Mouse (Mus musculus): Measurements from ENCODE around the gene Ctsll3. TPM values are rescaled to one million over a fixed set of nuclear protein-coding genes. Genes with fewer than 3 reads are reported as not detected.

The Ctsll3 gene
- polyA plus RNA-seq, 1 experiment, result not detected

DNA sequence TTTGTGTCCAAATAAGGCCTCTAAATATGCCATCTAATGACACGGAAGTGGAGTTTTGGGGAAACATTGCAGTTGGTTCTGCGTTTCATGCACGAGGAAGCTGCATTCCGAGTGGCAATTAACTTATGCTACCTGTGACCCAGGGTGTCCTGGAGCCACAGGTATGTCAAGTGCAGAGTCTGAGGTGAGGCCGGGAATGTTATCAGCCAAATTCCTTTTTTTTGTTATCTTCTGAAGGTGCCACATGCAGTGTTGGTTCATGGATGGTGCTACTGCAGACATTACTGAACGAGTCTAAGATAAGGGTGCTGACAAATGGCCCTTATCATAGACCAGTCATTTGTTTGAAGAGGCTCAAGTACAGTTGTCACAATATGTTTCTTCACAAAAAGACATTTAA lies 10.1 kb upstream of the Ctsll3 start:
- Histone ChIP-seq H3K4me1 (peaks cover 70% of the 10 kb centered on the region), H3K4me3 (replicated peaks) (no peak overlapping the region), H3K9me3 (no peaks in the 10 kb centered on the region), H3K27me3 (replicated peaks) (no peaks in the 10 kb centered on the region), H3K36me3 (replicated peaks; ENCODE audit: low read length) (no peaks in the 10 kb centered on the region)
- TF ChIP-seq GATA1 (IDR thresholded peaks at IDR 0.05; ENCODE audit: borderline replicate concordance, low read length) (no peak), FLI1 (IDR thresholded peaks at IDR 0.05; ENCODE audit: low read length) (no peak)

- Histone ChIP-seq H3K4me1 (peaks cover 46% of the 10 kb centered on the region), H3K4me3 (replicated peaks) (no peak overlapping the region), H3K36me3 (replicated peaks; ENCODE audit: low read length) (no peaks in the 10 kb centered on the region), H3K27me3 (replicated peaks) (no peaks in the 10 kb centered on the region), H3K9me3 (no peaks in the 10 kb centered on the region)
- TF ChIP-seq GATA1 (IDR thresholded peaks at IDR 0.05; ENCODE audit: borderline replicate concordance, low read length), result no peak
Observed at GRCm38 (mm10) chr13:60809690-60810089, 7.0 kb upstream of the Ctsll3 start.

GRCm38 (mm10) chr13:60789466-60789865 lies 13.2 kb downstream of the Ctsll3 start:
- TF ChIP-seq FLI1 (IDR thresholded peaks at IDR 0.05; ENCODE audit: low read length) (no peak), GATA1 (IDR thresholded peaks at IDR 0.05; ENCODE audit: borderline replicate concordance, low read length) (no peak)
- peaks cover 8% of the 10 kb centered on the region for H3K4me1 ChIP-seq
- H3K4me3 ChIP-seq (replicated peaks), result no peak overlapping the region
- no peaks in the 10 kb centered on the region for H3K36me3 ChIP-seq (replicated peaks; ENCODE audit: low read length)
- peaks cover 4% of the 10 kb centered on the region for H3K27me3 ChIP-seq (replicated peaks)
- H3K9me3 ChIP-seq, result no peaks in the 10 kb centered on the region

- no peaks in the 10 kb centered on the region for H3K27me3 ChIP-seq (replicated peaks)
- peaks cover 14% of the 10 kb centered on the region for H3K4me1 ChIP-seq
- no peak within 1 kb of the TSS for H3K4me3 ChIP-seq (replicated peaks)
- H3K9me3 ChIP-seq, result no peaks in the 10 kb centered on the region
- H3K36me3 ChIP-seq (replicated peaks; ENCODE audit: low read length), result no peaks in the 10 kb centered on the region
- TF ChIP-seq FLI1 (IDR thresholded peaks at IDR 0.05; ENCODE audit: low read length) (no peak), GATA1 (IDR thresholded peaks at IDR 0.05; ENCODE audit: borderline replicate concordance, low read length) (no peak)
Observed at GRCm38 (mm10) chr13:60786264-60786663, 16.4 kb downstream of the Ctsll3 start, which contains the start of gene BC051665. BC051665 (minus strand) TSS chr13:60786364.

GRCm38 (mm10) chr13:60783301-60783700 lies 19.3 kb downstream of the Ctsll3 start:
- Histone ChIP-seq H3K9me3 (no peaks in the 10 kb centered on the region), H3K36me3 (replicated peaks; ENCODE audit: low read length) (no peaks in the 10 kb centered on the region), H3K27me3 (replicated peaks) (no peaks in the 10 kb centered on the region), H3K4me1 (peaks cover 14% of the 10 kb centered on the region), H3K4me3 (replicated peaks) (no peak overlapping the region)
- TF ChIP-seq GATA1 (IDR thresholded peaks at IDR 0.05; ENCODE audit: borderline replicate concordance, low read length) (no peak), FLI1 (IDR thresholded peaks at IDR 0.05; ENCODE audit: low read length) (no peak)

DNA sequence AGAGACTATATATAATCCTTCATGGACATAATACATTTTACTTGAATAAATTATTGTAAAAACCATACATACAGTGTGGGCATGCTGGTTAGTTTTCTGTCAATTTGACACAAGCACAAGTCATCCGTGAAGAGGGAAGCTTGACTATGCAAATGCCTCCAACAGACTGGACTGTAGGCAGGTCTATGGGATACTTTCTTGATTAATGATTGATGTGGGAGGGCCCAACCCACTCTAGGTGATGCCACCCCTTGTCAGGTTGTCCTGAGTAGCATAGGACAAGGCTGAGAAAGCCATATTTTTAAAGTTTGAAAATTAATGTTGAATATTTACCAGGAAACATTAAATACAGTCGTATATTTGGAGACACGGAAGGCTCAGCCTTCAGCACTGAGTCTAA lies 22.1 kb downstream of the Ctsll3 start:
- no peak for TF ChIP-seq FLI1 (IDR thresholded peaks at IDR 0.05; ENCODE audit: low read length)
- TF ChIP-seq GATA1 (IDR thresholded peaks at IDR 0.05; ENCODE audit: borderline replicate concordance, low read length), result no peak
- H3K27me3 ChIP-seq (replicated peaks), result peaks cover 2% of the 10 kb centered on the region
- no peaks in the 10 kb centered on the region for H3K36me3 ChIP-seq (replicated peaks; ENCODE audit: low read length)
- H3K4me3 ChIP-seq (replicated peaks), result no peak overlapping the region
- no peaks in the 10 kb centered on the region for H3K9me3 ChIP-seq
- H3K4me1 ChIP-seq, result peaks cover 20% of the 10 kb centered on the region

- Histone ChIP-seq H3K36me3 (replicated peaks; ENCODE audit: low read length) (peaks cover 74% of the 10 kb centered on the region), H3K4me3 (replicated peaks) (no peak overlapping the region), H3K4me1 (peaks cover 12% of the 10 kb centered on the region), H3K27me3 (replicated peaks) (no peaks in the 10 kb centered on the region), H3K9me3 (peaks cover 12% of the 10 kb centered on the region)
- TF ChIP-seq FLI1 (IDR thresholded peaks at IDR 0.05; ENCODE audit: low read length), result no peak
- TF ChIP-seq GATA1 (IDR thresholded peaks at IDR 0.05; ENCODE audit: borderline replicate concordance, low read length), result no peak
Observed at GRCm38 (mm10) chr13:60761161-60761560, 41.5 kb downstream of the Ctsll3 start.

GRCm38 (mm10) chr13:60760392-60760791 lies 42.3 kb downstream of the Ctsll3 start:
- H3K9me3 ChIP-seq, result peaks cover 12% of the 10 kb centered on the region
- TF ChIP-seq GATA1 (IDR thresholded peaks at IDR 0.05; ENCODE audit: borderline replicate concordance, low read length) (no peak), FLI1 (IDR thresholded peaks at IDR 0.05; ENCODE audit: low read length) (no peak)
- H3K4me1 ChIP-seq, result peaks cover 12% of the 10 kb centered on the region
- no peaks in the 10 kb centered on the region for H3K27me3 ChIP-seq (replicated peaks)
- H3K36me3 ChIP-seq (replicated peaks; ENCODE audit: low read length), result peaks cover 82% of the 10 kb centered on the region
- H3K4me3 ChIP-seq (replicated peaks), result no peak overlapping the region

DNA sequence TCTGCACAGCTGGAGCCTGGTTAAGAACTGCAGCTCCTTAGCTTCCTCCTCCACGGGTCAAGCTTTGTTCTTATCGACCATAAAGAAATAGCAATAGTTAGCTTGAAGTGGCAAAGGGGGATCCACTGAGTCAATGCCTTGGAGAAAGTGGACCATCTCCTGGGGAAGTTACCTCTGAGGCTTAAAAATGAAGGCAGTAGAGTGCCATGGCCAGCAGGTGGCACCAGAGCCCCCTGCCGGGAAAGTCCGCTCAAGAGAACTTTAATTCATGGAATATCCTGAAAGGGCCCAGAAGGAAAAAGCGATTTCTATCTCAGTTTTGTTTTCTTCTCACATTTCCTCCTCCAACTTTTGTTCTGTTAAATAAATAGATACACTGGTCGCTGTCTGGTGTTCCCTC lies 43.5 kb downstream of the Ctsll3 start:
- peaks cover 12% of the 10 kb centered on the region for H3K9me3 ChIP-seq

DNA sequence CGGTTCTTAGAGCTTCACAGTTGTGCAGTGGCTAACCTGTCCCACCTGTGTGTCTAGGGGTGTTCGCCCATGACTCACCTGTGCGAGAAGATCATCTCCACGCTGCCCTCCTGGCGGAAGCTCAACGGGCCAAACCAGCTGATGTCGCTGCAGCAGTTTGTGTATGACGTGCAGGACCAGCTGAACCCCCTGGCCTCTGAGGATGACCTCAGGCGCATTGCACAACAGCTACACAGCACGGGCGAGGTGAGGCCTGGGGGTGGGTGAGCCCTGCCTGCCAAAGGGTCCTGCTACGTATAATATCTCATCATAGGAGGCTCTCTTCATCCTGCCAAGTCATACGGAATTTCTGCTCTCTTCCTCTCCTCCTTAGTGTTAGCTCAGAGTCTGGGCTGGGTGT lies 45.4 kb downstream of the Ctsll3 start:
- no peak for TF ChIP-seq GATA1 (IDR thresholded peaks at IDR 0.05; ENCODE audit: borderline replicate concordance, low read length)
- TF ChIP-seq FLI1 (IDR thresholded peaks at IDR 0.05; ENCODE audit: low read length), result no peak

More for the DNA sequence above, 43.5 kb downstream of the Ctsll3 start:
- H3K27me3 ChIP-seq (replicated peaks), result no peaks in the 10 kb centered on the region
- H3K4me3 ChIP-seq (replicated peaks), result no peak overlapping the region
- no peak for TF ChIP-seq FLI1 (IDR thresholded peaks at IDR 0.05; ENCODE audit: low read length)
- TF ChIP-seq GATA1 (IDR thresholded peaks at IDR 0.05; ENCODE audit: borderline replicate concordance, low read length), result no peak
- peaks cover 12% of the 10 kb centered on the region for H3K4me1 ChIP-seq
- peaks cover 93% of the 10 kb centered on the region for H3K36me3 ChIP-seq (replicated peaks; ENCODE audit: low read length)

DNA sequence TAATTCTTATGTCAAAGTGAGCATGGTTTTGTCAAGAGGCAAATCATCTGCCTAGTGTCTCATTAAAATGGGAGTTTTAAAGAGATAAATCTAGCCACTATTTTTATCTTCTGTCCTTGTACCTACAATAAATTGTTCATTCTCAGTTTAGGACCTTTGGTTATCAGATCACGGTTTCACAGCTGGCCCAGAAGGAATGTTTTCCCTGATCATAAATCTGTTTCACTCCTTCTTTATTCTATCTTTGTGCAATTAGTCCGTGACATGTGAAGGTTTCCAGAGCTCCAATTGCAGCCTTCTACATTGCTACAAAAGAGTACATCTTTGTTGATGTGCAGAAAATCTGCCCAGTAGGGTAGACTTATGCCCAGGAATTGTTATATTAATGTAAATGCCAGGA lies 47.4 kb downstream of the Ctsll3 start:
- TF ChIP-seq FLI1 (IDR thresholded peaks at IDR 0.05; ENCODE audit: low read length) (no peak), GATA1 (IDR thresholded peaks at IDR 0.05; ENCODE audit: borderline replicate concordance, low read length) (no peak)
- Histone ChIP-seq H3K4me3 (replicated peaks) (no peak overlapping the region), H3K36me3 (replicated peaks; ENCODE audit: low read length) (peaks cover 97% of the 10 kb centered on the region), H3K4me1 (peaks cover 13% of the 10 kb centered on the region), H3K27me3 (replicated peaks) (no peaks in the 10 kb centered on the region), H3K9me3 (peaks cover 9% of the 10 kb centered on the region; the same call in 1 of the 2 replicates)

More for the DNA sequence above, 45.4 kb downstream of the Ctsll3 start:
- Histone ChIP-seq H3K4me3 (replicated peaks) (peak overlapping the region; percentile 2), H3K36me3 (replicated peaks; ENCODE audit: low read length) (peaks cover 96% of the 10 kb centered on the region), H3K27me3 (replicated peaks) (no peaks in the 10 kb centered on the region), H3K9me3 (peaks cover 18% of the 10 kb centered on the region), H3K4me1 (peaks cover 16% of the 10 kb centered on the region)

Data from megakaryocyte, embryonic 14.5 days (primary cell).